Mouse (Mus musculus): ENCODE data around the gene Amigo2.

GRCm38 (mm10) chr15:97205776-97206175 is 41.3 kb downstream of the Amigo2 start:
- TF ChIP-seq POLR2A (IDR thresholded peaks at IDR 0.05; ENCODE audit: control insufficient read depth in 1 of 2, insufficient read depth in 1 of 2, low read depth in 1 of 2, low read length in 2 of 2, poor library complexity in 1 of 2), result no peak
- no peak for TF ChIP-seq CTCF (IDR thresholded peaks at IDR 0.05 in 2 of 3, conservative IDR thresholded peaks at IDR 0.05 in 1 of 3; ENCODE audit: control insufficient read depth in 1 of 3, insufficient read depth in 1 of 3, low read depth in 2 of 3, low read length in 3 of 3, poor library complexity in 1 of 3, severe bottlenecking in 1 of 3)
- no peak for TF ChIP-seq USF1 (IDR thresholded peaks at IDR 0.05; ENCODE audit: low read depth, low read length)
- TF ChIP-seq E2F4 (IDR thresholded peaks at IDR 0.05; ENCODE audit: borderline replicate concordance, low read depth, low read length), result no peak
- TF ChIP-seq GABPA (IDR thresholded peaks at IDR 0.05; ENCODE audit: low read depth, low read length), result no peak
- TF ChIP-seq ZKSCAN1 (IDR thresholded peaks at IDR 0.05; ENCODE audit: low read depth, low read length), result no peak

Measured in MEL (cell line).